Comparison of ENCODE assay signal across 9 mouse cellular contexts in the genomic region with DNA sequence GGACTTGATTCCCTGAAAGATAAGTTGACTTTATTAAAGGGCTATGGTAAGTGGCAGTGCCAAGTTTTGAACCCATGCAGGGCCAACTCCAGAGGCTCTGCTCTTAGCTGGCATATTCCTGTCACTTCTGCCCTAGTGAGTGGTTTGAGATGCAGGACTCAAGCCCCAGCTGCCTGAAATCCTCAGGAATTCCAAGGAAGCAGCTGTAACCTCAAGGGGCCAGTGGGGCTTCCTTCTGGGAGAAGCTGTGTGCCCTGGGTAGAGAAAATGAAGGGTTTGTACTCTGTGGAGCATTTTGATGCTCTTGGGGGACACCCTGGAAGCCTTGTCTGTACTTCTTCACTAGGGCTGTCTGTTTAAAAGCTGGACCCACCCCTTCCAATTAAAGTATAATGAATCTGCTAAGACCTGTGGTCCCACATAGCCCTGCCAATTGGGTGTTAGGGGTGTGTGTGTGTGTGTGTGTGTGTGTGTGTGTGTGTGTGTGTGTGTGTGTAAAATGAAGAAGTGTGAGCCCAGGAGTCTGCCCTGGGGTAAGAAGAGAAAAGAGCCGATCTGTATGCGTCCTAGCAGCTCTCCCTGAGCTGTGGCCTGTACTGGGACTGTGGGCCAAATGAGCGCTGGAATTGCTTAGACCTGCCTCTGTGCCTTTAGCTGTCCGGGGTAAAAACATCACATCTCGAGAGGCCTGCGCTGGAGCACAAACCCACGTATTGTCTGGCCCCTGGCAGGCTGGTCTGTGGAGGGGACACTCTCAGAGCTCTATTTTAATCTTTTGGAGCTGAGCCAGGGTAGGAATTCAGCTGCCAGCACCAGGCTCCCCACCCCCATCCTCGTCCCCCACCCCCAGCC.
DNase-seq lines count a peak whose midpoint lies in the region; ATAC-seq lines count a peak whose summit lies in the region.
"Had no signal": no experiment of that assay in that cellular context is flagged by ENCODE, and none has a peak within 500 bp of the region (broad histone marks: within the 10 kb centered on the region; RNA-seq: fewer than 3 reads in every experiment).

No protein-coding gene starts in this region.

- no peak overlapping the region for H3K9ac ChIP-seq in limb, embryonic 11.5 days (ENCODE audit: low read length)
- no peak overlapping the region for H3K9ac ChIP-seq in limb, embryonic 13.5 days

- ATAC-seq in limb, embryonic 11.5 days (ENCODE audit: insufficient number of reproducible peaks, low FRiP score, low TSS enrichment, low read depth), result peak; percentile 68; the same call in 1 of the 2 replicates
- ATAC-seq in limb, embryonic 13.5 days (ENCODE audit: low FRiP score, low read depth), result peak; percentile 83
- ATAC-seq: Patski had no signal

- 42% methylated on average over 8 of the region's 8 CpGs for WGBS in limb, embryonic 11.5 days
- 55% methylated on average over 8 of the region's 8 CpGs for WGBS in limb, embryonic 10.5 days
- WGBS in limb, embryonic 13.5 days, result 11% methylated on average over 8 of the region's 8 CpGs

- H3K4me3 ChIP-seq in limb, embryonic 11.5 days (ENCODE audit: low read depth, low read length), result no peak overlapping the region
- no peak overlapping the region for H3K4me3 ChIP-seq in limb, embryonic 10.5 days
- H3K4me3 ChIP-seq in limb, embryonic 13.5 days, result no peak overlapping the region

- peak overlapping the region; percentile 59; the same call in 1 of the 2 replicates for H3K27ac ChIP-seq in limb, embryonic 11.5 days (replicated peaks; ENCODE audit: low read depth, low read length)
- no peak overlapping the region for H3K27ac ChIP-seq in limb, embryonic 10.5 days
- peak overlapping the region; percentile 85 for H3K27ac ChIP-seq in limb, embryonic 13.5 days

- DNase-seq in limb, embryonic 11.5 days (ENCODE audit: low spot score), result peak; percentile 31
- DNase-seq in limb, embryonic 10.5 days (ENCODE audit: low spot score), result no peak
- peak; percentile 7 to 16 for DNase-seq in frontal cortex, postnatal 36 days (ENCODE audit: low spot score in 2 of 2)
- DNase-seq in right cerebral cortex, postnatal 4 days, result peak; percentile 38
- DNase-seq in yolk sac, embryonic 10.5 days (ENCODE audit: low spot score), result no peak
- DNase-seq in testis, postnatal 10 days (ENCODE audit: low spot score), result no peak
- no peak for DNase-seq in urinary bladder, postnatal 36 days (ENCODE audit: low spot score in 2 of 2)

- H3K4me2 ChIP-seq in limb, embryonic 11.5 days (ENCODE audit: low read depth, severe bottlenecking), result no peak overlapping the region
- H3K4me2 ChIP-seq in limb, embryonic 13.5 days (replicated peaks), result peak overlapping the region; percentile 10

- no peaks in the 10 kb centered on the region for H3K27me3 ChIP-seq in limb, embryonic 11.5 days (ENCODE audit: control insufficient read depth, insufficient read depth, low read length)
- no peaks in the 10 kb centered on the region for H3K27me3 ChIP-seq in limb, embryonic 10.5 days (ENCODE audit: low read depth, poor library complexity, severe bottlenecking)
- H3K27me3 ChIP-seq in limb, embryonic 13.5 days, result no peaks in the 10 kb centered on the region

- no peaks in the 10 kb centered on the region for H3K4me1 ChIP-seq in limb, embryonic 11.5 days (ENCODE audit: control insufficient read depth, insufficient read depth, low read length)
- peaks cover 10% of the 10 kb centered on the region for H3K4me1 ChIP-seq in limb, embryonic 10.5 days
- peaks cover 26% of the 10 kb centered on the region for H3K4me1 ChIP-seq in limb, embryonic 13.5 days

- H3K9me3 ChIP-seq in limb, embryonic 11.5 days (ENCODE audit: control insufficient read depth, low read length), result no peaks in the 10 kb centered on the region
- no peaks in the 10 kb centered on the region for H3K9me3 ChIP-seq in limb, embryonic 10.5 days (replicated peaks)
- H3K9me3 ChIP-seq in limb, embryonic 13.5 days, result no peaks in the 10 kb centered on the region

- H3K36me3 ChIP-seq in limb, embryonic 11.5 days (ENCODE audit: control insufficient read depth, insufficient read depth, low read length), result no peaks in the 10 kb centered on the region
- no peaks in the 10 kb centered on the region for H3K36me3 ChIP-seq in limb, embryonic 10.5 days
- no peaks in the 10 kb centered on the region for H3K36me3 ChIP-seq in limb, embryonic 13.5 days

Comparison
In these comparisons a context has a peak if more than half of its experiments do, and no peak if none do; other contexts are left out.
1. DNase-seq: peak in limb, embryonic 11.5 days (single experiment), frontal cortex, postnatal 36 days (2 of 2) and right cerebral cortex, postnatal 4 days (single experiment); none in limb, embryonic 10.5 days (single experiment), yolk sac, embryonic 10.5 days (single experiment), testis, postnatal 10 days (single experiment) and urinary bladder, postnatal 36 days (0 of 2).